Mouse (Mus musculus) hindlimb bud, embryonic 11.5 days (tissue): Measurements from ENCODE around the gene Itpa.
A peak's percentile ranks its signal among the peaks of the same experiment; 100 is the strongest.
"Not testable (repeated sequence)": the region's sequence is repeated elsewhere in the genome, so short reads cannot be mapped to it uniquely, and the experiment has no call there.

Source experiments
- DNase-seq: peaks from one replicate; pipeline ENCODE4 v3.0.0-alpha.2; 2012; ENCODE audit warnings: low read depth, low spot score; ENCODE audit errors: extremely low spot score

The Itpa gene

GRCm38 (mm10) chr2:130667559-130667958 lies at the start of gene Itpa:
Itpa (plus strand) TSS chr2:130667610.
- DNase-seq: no peak

- DNase-seq: no peak
Measured at GRCm38 (mm10) chr2:130618972-130619371, 48.4 kb upstream of the Itpa start.

GRCm38 (mm10) chr2:130628424-130628823 lies 39.0 kb upstream of the Itpa start:
- DNase-seq: no peak

GRCm38 (mm10) chr2:130629080-130629838 lies 38.2 kb upstream of the Itpa start:
- no peak for DNase-seq

GRCm38 (mm10) chr2:130629839-130630203 lies 37.6 kb upstream of the Itpa start, which contains the start of the genes Fastkd5 and Ubox5:
Fastkd5 (minus strand) TSS chr2:130630027.
Ubox5 (minus strand) TSS chr2:130630038.
- DNase-seq: peak; percentile 47

GRCm38 (mm10) chr2:130632416-130632815 lies 35.0 kb upstream of the Itpa start:
- DNase-seq: no peak

GRCm38 (mm10) chr2:130632887-130633675 lies 34.3 kb upstream of the Itpa start:
- DNase-seq: no peak

- DNase-seq: no peak
Measured at GRCm38 (mm10) chr2:130634006-130634738, 33.2 kb upstream of the Itpa start.

- DNase-seq: no peak
Measured at GRCm38 (mm10) chr2:130634739-130635411, 32.5 kb upstream of the Itpa start.

- DNase-seq: no peak
Measured at GRCm38 (mm10) chr2:130635847-130636246, 31.6 kb upstream of the Itpa start.

GRCm38 (mm10) chr2:130638101-130638611 lies 29.3 kb upstream of the Itpa start:
- DNase-seq: no peak

- no peak for DNase-seq
Measured at GRCm38 (mm10) chr2:130639276-130639675, 28.1 kb upstream of the Itpa start.

- DNase-seq: no peak
Measured at GRCm38 (mm10) chr2:130641351-130642025, 25.9 kb upstream of the Itpa start.

GRCm38 (mm10) chr2:130642197-130642660 lies 25.2 kb upstream of the Itpa start:
- no peak for DNase-seq

- DNase-seq: no peak
Measured at GRCm38 (mm10) chr2:130642684-130643369, 24.6 kb upstream of the Itpa start, which contains the start of gene Lzts3. Lzts3 (minus strand) TSS chr2:130642803.

GRCm38 (mm10) chr2:130645198-130645597 lies 22.2 kb upstream of the Itpa start:
- DNase-seq: no peak

- not testable (repeated sequence) for DNase-seq
Measured at GRCm38 (mm10) chr2:130649028-130649427, 18.4 kb upstream of the Itpa start.

- DNase-seq: no peak
Measured at GRCm38 (mm10) chr2:130653303-130653702, 14.1 kb upstream of the Itpa start.

GRCm38 (mm10) chr2:130653760-130654159 lies 13.7 kb upstream of the Itpa start:
- no peak for DNase-seq
